Mouse (Mus musculus) intestine, postnatal 0 days (tissue): ENCODE results near the gene Pkd1l3. TPM values are rescaled to one million over a fixed set of nuclear protein-coding genes. Genes with fewer than 3 reads are reported as not detected.

Source experiments
- ATAC-seq: fragments of 200-750 bp; cut with Nextera tagmentation; 2 replicates; pipeline ENCODE4 v1.8.0; 2017; ENCODE audit warnings: mild to moderate bottlenecking, moderate TSS enrichment, moderate library complexity
- H3K27ac ChIP-seq: fragments of 300-500 bp; sonication (generic); 2 replicates; pipeline ENCODE4 v1.5.1; 2014; ENCODE audit warnings: mild to moderate bottlenecking, low read depth, low read length, moderate library complexity
- H3K27me3 ChIP-seq: fragments of 300-500 bp; sonication (generic); replicated peaks from 2 replicates; pipeline ENCODE4 v1.6.1; 2014; ENCODE audit warnings: low read length, mixed read lengths; ENCODE audit not compliant: control insufficient read depth, insufficient read depth
- H3K36me3 ChIP-seq: fragments of 300-500 bp; sonication (generic); 2 replicates; pipeline ENCODE4 v1.6.1; 2014; ENCODE audit warnings: mild to moderate bottlenecking, moderate library complexity; ENCODE audit not compliant: control insufficient read depth, insufficient read depth
- H3K4me1 ChIP-seq: fragments of 300-500 bp; sonication (generic); replicated peaks from 2 replicates; pipeline ENCODE4 v1.6.1; 2014; ENCODE audit warnings: antibody characterized with exemption, low read length, mixed read lengths; ENCODE audit not compliant: control insufficient read depth, insufficient read depth
- H3K4me2 ChIP-seq: fragments of 300-500 bp; sonication (generic); replicated peaks from 2 replicates; pipeline ENCODE4 v1.6.1; 2014; ENCODE audit warnings: low read depth, mild to moderate bottlenecking, moderate library complexity
- H3K4me3 ChIP-seq: fragments of 300-500 bp; sonication (generic); 2 replicates; pipeline ENCODE4 v1.5.1; 2014; ENCODE audit warnings: low read depth, low read length
- H3K9ac ChIP-seq: fragments of 300-500 bp; sonication (generic); 2 replicates; pipeline ENCODE4 v1.6.1; 2014; ENCODE audit warnings: mild to moderate bottlenecking, low read depth, low read length
- H3K9me3 ChIP-seq: fragments of 300-500 bp; sonication (generic); 2 replicates; pipeline ENCODE4 v1.6.1; 2016; ENCODE audit warnings: mixed run types; ENCODE audit not compliant: control insufficient read depth
- CTCF ChIP-seq: sonication (generic); IDR thresholded peaks from 2 replicates; pipeline ENCODE4 v1.5.1; 2016; ENCODE audit warnings: low read depth, mild to moderate bottlenecking, control low read depth, antibody characterized with exemption, moderate library complexity
- WGBS: fragments of 180-500 bp; shearing (Covaris S2); extraction: QIAGEN DNeasy Blood & Tissue Kit; methylation state at CpG from one replicate; pipeline ENCODE4 v1.1.7; 2014; 5-methylcytosine and 5-hydroxymethylcytosine counted together
- polyA plus RNA-seq: library from polyadenylated mRNA; unstranded; fragments of >200 nt; fragmentation: Nextera tagmentation; extraction: Ambion mirVana; gene quantifications from 2 replicates; pipeline ENCODE4 v1.2.1, GENCODE M21; 2015

Gene Pkd1l3
- polyA plus RNA-seq, 1 experiment from 2014 or later: not detected

DNA sequence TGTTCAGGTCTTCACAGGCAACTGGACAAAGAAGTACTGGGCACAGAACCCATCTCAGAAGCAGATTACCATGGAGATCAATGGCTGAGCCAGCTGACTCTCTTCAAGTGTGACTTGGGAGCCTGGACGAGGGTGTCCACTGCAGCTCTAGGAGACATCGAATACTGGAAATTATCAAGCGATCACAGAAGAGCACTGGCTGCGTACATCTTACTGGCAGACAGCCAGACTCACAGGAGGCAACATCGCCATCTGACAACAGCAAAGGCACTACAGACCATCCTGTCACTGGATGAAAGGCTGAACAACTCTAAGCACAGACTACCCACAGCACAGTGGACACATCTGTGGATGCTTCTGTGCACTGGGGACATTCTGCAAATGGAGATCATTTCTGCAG, 22.2 kb upstream of the Pkd1l3 start:
- no peak for TF ChIP-seq CTCF

DNA sequence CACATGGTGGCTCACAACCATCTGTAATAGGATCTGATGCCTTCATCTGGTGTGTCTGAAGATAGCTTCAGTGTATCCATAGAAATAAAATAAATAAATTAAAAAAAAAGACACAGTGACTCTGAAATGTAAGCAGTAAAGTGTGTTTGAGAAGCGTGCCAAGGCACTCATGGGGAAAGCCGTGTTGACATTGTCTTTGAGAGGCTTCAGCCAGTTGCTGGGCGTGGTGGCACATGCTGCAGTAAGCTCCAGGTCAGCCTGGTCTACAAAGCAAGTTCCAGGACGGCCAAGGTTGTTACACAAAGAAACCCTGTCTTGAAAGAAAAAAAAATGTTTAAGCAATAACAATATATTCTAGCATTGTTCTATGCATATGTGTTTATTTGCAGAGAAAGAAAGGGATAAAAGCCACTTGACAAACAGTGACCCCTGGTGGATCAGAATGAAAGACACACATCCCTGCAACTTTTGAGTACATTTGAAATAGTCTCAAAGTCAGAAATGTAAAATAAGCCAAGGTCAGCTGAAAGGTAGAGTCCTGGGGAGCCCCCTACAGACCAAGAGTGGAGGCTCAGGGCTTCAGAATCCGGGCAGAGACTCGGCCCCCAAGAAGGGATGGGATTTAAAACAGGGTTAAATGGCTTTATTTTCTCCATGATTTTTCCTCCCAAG, 21.1 kb upstream of the Pkd1l3 start:
- WGBS: 57% methylated on average over 6 of the region's 6 CpGs
- Histone ChIP-seq H3K27me3 (no peaks in the 10 kb centered on the region), H3K27ac (no peak overlapping the region), H3K4me2 (no peak overlapping the region), H3K9ac (no peak overlapping the region), H3K4me3 (no peak overlapping the region), H3K36me3 (peaks cover 26% of the 10 kb centered on the region; the same call in 1 of the 2 replicates), H3K9me3 (no peaks in the 10 kb centered on the region), H3K4me1 (no peaks in the 10 kb centered on the region)
- TF ChIP-seq CTCF: peak; percentile 69
- no peak for ATAC-seq

More for the DNA sequence above, 22.2 kb upstream of the Pkd1l3 start:
- Histone ChIP-seq H3K36me3 (peaks cover 26% of the 10 kb centered on the region; the same call in 1 of the 2 replicates), H3K9me3 (no peaks in the 10 kb centered on the region), H3K27me3 (no peaks in the 10 kb centered on the region), H3K27ac (no peak overlapping the region), H3K4me2 (no peak overlapping the region), H3K9ac (no peak overlapping the region), H3K4me3 (no peak overlapping the region), H3K4me1 (no peaks in the 10 kb centered on the region)
- WGBS: 85% methylated on average over 5 of the region's 5 CpGs
- ATAC-seq: no peak

GRCm38 (mm10) chr8:109595854-109596253, 18.5 kb upstream of the Pkd1l3 start:
- peak; percentile 92 for TF ChIP-seq CTCF
- peaks cover 35% of the 10 kb centered on the region for H3K36me3 ChIP-seq
- no peak overlapping the region for H3K4me3 ChIP-seq
- 53% methylated on average over 8 of the region's 8 CpGs for whole genome bisulfite sequencing
- no peak overlapping the region for H3K27ac ChIP-seq
- no peak overlapping the region for H3K9ac ChIP-seq
- no peak for ATAC-seq
- no peaks in the 10 kb centered on the region for H3K27me3 ChIP-seq
- no peak overlapping the region for H3K4me2 ChIP-seq
- H3K9me3 ChIP-seq: no peaks in the 10 kb centered on the region
- H3K4me1 ChIP-seq: no peaks in the 10 kb centered on the region

- no peak for TF ChIP-seq CTCF
- Histone ChIP-seq H3K9ac (no peak overlapping the region), H3K36me3 (peaks cover 21% of the 10 kb centered on the region; the same call in 1 of the 2 replicates), H3K4me1 (peaks cover 3% of the 10 kb centered on the region; the same call in 1 of the 2 replicates), H3K27me3 (no peaks in the 10 kb centered on the region), H3K4me2 (no peak overlapping the region), H3K4me3 (no peak overlapping the region), H3K9me3 (no peaks in the 10 kb centered on the region), H3K27ac (no peak overlapping the region)
- WGBS: 83% methylated on average over 2 of the region's 2 CpGs
- ATAC-seq: no peak
Measured at GRCm38 (mm10) chr8:109606725-109607124, 7.6 kb upstream of the Pkd1l3 start.

- peaks cover 3% of the 10 kb centered on the region; the same call in 1 of the 2 replicates for H3K4me1 ChIP-seq
- H3K36me3 ChIP-seq: peaks cover 14% of the 10 kb centered on the region; the same call in 1 of the 2 replicates
- H3K4me3 ChIP-seq: peak overlapping the region; percentile 65
- H3K27ac ChIP-seq: no peak overlapping the region
- ATAC-seq: no peak
- H3K4me2 ChIP-seq: peak overlapping the region; percentile 89
- no peak for TF ChIP-seq CTCF
- no peaks in the 10 kb centered on the region for H3K9me3 ChIP-seq
- peak overlapping the region; percentile 73 for H3K9ac ChIP-seq
- H3K27me3 ChIP-seq: no peaks in the 10 kb centered on the region
- WGBS: 12% methylated on average over 12 of the region's 12 CpGs
Measured at GRCm38 (mm10) chr8:109607650-109608049, 6.7 kb upstream of the Pkd1l3 start.

DNA sequence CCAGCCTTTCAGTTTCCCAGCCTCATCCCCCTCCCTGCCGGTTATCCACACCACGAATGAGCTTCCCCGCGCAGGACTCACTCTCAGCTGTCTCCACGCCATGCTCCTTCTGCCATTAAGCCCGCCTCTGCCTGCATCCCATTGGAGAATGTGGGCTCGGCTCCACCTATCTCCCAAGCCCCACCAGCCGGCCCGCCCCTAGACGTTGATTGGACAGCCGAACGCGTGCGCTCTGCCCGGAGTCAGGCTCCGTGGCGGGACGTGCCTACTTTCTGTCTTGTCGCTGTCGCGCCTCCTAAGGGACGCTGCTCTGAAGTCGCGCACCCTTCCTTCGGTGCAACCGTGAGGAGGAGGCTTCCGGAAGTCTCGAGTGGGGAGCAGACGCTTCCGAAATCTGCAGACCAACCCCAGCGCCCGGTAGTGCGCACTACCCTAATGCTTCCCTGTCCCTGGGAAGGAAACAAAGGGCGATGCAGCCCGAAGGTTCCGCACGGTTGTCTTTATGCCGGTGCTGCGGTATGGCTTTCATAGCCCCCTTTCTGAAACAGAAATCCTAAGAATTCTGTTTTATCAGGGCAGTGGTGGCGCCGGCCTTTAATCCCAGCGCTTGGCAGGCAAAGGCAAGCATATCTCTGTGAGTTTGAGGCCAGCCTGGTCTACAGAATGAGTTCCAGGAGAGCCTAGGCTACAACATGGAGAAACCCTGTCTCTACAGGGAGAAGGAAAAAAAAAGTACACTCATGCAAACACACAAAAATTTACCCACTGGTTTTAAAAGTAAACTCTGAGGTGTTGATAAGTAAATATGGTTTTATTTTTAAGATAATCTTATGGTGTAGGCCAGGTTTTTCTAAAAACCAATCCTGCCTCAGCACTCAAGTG, 5.8 kb upstream of the Pkd1l3 start, which contains the start of gene Dhodh:
Gene Dhodh (minus strand): TSS at position 403 of the 882 bp plus-strand sequence.
- Histone ChIP-seq H3K4me1 (peaks cover 3% of the 10 kb centered on the region; the same call in 1 of the 2 replicates), H3K9ac (peak within 1 kb of the TSS; percentile 73), H3K27ac (peak within 1 kb of the TSS; percentile 97), H3K4me3 (peak within 1 kb of the TSS; percentile 65), H3K27me3 (0 out of 2 replicates have a peak, but pooled peaks cover 3% of the 10 kb centered on the region), H3K36me3 (peaks cover 5% of the 10 kb centered on the region; the same call in 1 of the 2 replicates), H3K9me3 (no peaks in the 10 kb centered on the region), H3K4me2 (peak within 1 kb of the TSS; percentile 89)
- ATAC-seq: peak; percentile 99
- WGBS: under 1% methylated on average over 42 of the region's 42 CpGs
- TF ChIP-seq CTCF: peak; percentile 49
